Mouse (Mus musculus) mesoderm, embryonic 11.5 days (tissue): ENCODE results near the gene Fut1.

Source experiments
- DNase-seq: peaks from one replicate; pipeline ENCODE4 v3.0.0-alpha.2; 2012; ENCODE audit warnings: low read depth, low spot score

The Fut1 gene

GRCm38 (mm10) chr7:45617042-45617695 is at the start of gene Fut1:
Fut1 (plus strand) TSS chr7:45617289.
- DNase-seq: peak; percentile 30

- peak; percentile 91 for DNase-seq
These were observed 49.1 kb upstream of the Fut1 start for GRCm38 (mm10) chr7:45567780-45568516.

GRCm38 (mm10) chr7:45568601-45569473 is 48.3 kb upstream of the Fut1 start:
- DNase-seq: no peak

GRCm38 (mm10) chr7:45570103-45570741 is 46.9 kb upstream of the Fut1 start, which contains the start of gene Bcat2:
Bcat2 (plus strand) TSS chr7:45570153.
- peak; percentile 71 for DNase-seq

GRCm38 (mm10) chr7:45571966-45572365 is 45.1 kb upstream of the Fut1 start:
- DNase-seq: no peak

GRCm38 (mm10) chr7:45573954-45574353 is 43.1 kb upstream of the Fut1 start:
- DNase-seq: no peak

GRCm38 (mm10) chr7:45574472-45575379 is 42.4 kb upstream of the Fut1 start:
- no peak for DNase-seq

GRCm38 (mm10) chr7:45585923-45586322 is 31.2 kb upstream of the Fut1 start:
- DNase-seq: no peak

GRCm38 (mm10) chr7:45587631-45588592 is 29.2 kb upstream of the Fut1 start:
- DNase-seq: no peak

- DNase-seq: peak; percentile 96
These were observed 27.9 kb upstream of the Fut1 start for GRCm38 (mm10) chr7:45589173-45589572.

- no peak for DNase-seq
These were observed 27.2 kb upstream of the Fut1 start for GRCm38 (mm10) chr7:45589898-45590297.

GRCm38 (mm10) chr7:45590874-45591273 is 26.2 kb upstream of the Fut1 start:
- no peak for DNase-seq

- DNase-seq: no peak
These were observed 25.2 kb upstream of the Fut1 start for GRCm38 (mm10) chr7:45591880-45592279.

- DNase-seq: peak; percentile 79
These were observed 23.8 kb upstream of the Fut1 start for GRCm38 (mm10) chr7:45593118-45593815.

- no peak for DNase-seq
These were observed 21.9 kb upstream of the Fut1 start for GRCm38 (mm10) chr7:45595176-45595575.

GRCm38 (mm10) chr7:45596107-45596506 is 21.0 kb upstream of the Fut1 start:
- no peak for DNase-seq

- DNase-seq: no peak
These were observed 20.1 kb upstream of the Fut1 start for GRCm38 (mm10) chr7:45597013-45597412.

GRCm38 (mm10) chr7:45597527-45597926 is 19.6 kb upstream of the Fut1 start:
- DNase-seq: no peak
